Mouse (Mus musculus) gastrocnemius, postnatal 25 days (tissue): Measurements from ENCODE around the gene B2m. TPM values are rescaled to one million over a fixed set of nuclear protein-coding genes. Genes with fewer than 3 reads are reported as not detected.
"Not testable (repeated sequence)": the region's sequence is repeated elsewhere in the genome, so short reads cannot be mapped to it uniquely, and the experiment has no call there.

Experiments
- DNase-seq: peaks from one replicate; pipeline ENCODE4 v3.0.0; 2022
- long read RNA-seq, 2 experiments: library from polyadenylated mRNA; stranded (forward); transcript quantifications; one replicate each; pipeline ENCODE4 v2.0.0; 2021
- total RNA-seq, 2 experiments: library from RNA; stranded (reverse); gene quantifications; 1 replicate in 1 of 2; 2 replicates in 1 of 2; pipeline ENCODE4 v1.2.3; 2021

Gene B2m
- total RNA-seq = 100 to 1,000 TPM in 1 of 2 experiments, 10 to 100 TPM in 1; 61.7 to 111 TPM
- long read RNA-seq, experiment 1, transcript B2m-201 (4 exons, 860 nt) = major isoform, 49 of 52 reads
- long read RNA-seq, experiment 1, partial matches to known transcripts = 2 of 52 reads
- long read RNA-seq, experiment 1, other reads (novel, unspliced or antisense) = 1 of 52 reads
- long read RNA-seq, experiment 2, transcript B2m-201 (4 exons, 860 nt) = major isoform, 40 of 40 reads
- long read RNA-seq, experiment 2, partial matches to known transcripts = 0 of 40 reads
- long read RNA-seq, experiment 2, other reads (novel, unspliced or antisense) = 0 of 40 reads

DNA sequence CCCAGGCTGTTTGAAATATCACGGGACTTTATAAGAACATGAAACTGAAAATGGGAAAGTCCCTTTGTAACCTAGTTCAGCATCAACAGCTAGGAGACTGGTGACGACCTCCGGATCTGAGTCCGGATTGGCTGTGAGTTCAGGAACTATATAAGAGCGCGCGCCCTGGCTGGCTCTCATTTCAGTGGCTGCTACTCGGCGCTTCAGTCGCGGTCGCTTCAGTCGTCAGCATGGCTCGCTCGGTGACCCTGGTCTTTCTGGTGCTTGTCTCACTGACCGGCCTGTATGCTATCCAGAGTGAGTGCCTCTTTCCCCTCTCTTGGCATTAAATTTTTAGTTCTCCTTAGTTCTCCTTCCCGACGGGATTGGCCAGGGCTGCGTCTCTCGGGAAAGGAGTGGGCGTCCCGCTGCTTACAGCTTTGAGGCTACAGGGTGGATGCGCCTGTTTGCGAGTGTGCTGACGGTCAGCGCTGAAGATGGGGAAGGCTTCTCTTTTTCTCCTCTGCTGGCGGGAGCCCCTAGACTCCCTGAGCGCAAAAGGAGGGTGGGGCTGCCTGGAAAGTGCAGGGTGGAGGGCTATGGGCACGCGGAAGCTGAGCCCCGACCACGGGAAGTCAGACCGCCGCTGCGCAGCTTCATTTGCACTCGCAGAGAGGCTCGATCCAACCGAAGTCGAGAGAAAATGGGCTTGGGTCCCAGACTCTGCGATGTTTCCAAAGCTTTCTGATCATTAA lies at the start of gene B2m:
Gene B2m (plus strand): TSS at position 179 of the 734 bp plus-strand sequence.
- DNase-seq = peak; percentile 90

DNA sequence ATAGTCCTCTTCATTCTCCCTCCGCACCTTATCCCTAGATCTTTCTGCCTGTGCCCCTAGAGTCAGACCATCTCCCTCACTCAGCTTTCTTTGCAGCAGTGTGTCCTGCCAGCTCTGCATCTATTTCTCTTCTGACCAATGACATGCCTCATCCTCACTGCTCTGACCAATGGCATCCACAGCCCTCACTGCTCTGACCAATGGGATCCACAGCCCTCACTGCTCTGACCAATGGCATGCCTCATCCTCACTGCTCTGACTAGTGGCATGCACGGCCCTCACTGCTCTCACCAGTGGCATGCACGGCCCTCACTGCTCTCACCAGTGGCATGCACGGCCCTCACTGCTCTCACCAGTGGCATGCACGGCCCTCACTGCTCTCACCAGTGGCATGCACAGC lies 49.8 kb upstream of the B2m start:
- DNase-seq = not testable (repeated sequence)

DNA sequence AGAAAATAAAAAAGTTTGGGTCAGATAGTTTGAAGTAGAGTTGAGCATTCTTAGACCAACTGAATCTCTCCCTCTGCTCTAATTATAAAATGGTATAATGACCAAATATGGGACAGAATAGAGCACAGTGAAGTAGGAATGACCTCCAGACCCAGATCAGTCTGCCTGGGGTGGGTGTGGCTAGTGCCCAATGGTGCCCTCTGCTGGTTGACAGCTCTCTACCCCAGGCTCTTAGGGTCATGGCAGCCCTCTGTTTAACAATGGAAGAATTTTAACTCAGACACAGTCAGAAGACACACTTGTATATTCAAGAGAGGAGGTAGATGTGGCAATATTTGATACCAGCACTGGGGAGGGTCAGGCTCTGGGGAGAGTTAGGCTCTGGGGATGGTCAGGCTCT lies 45.4 kb upstream of the B2m start:
- no peak for DNase-seq

DNA sequence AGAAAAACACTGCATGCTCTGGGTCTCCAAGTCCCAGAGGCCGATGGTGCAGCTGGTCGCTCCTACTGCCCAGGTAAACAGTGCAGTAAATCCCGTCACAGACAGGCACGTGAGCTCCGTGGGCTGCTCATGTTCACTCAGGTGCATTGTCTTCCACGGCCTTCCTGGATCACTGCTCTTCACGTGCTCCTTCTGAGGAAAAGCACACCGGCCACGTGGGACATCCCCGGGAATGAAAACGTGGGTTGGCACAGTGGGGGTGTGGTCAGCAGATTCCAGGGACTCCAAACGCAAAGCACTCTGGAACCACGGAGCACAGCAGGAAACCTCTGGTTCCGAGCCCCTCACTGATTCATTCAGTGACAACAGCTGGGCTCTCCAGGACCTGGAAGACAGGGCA lies 39.4 kb upstream of the B2m start:
- DNase-seq = no peak

DNA sequence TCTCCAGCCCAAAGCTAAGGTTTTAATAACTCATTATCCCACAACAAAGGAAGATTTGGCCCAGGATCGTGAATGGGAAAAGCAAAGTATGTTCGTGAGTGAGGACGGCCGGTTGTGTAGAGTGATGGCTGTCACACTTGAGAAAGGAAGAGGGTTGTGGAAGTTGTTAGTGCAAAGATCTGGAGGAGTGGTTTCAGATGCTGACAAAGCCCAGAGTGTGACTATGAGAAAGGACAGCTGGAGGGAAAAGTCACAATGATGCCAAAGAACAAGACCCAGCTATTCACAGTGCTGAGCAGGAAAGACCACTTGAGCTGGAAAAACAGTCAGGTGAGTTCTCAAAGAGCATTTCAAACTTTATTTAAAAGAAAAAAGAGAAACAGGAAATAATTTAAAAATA lies 37.8 kb upstream of the B2m start:
- no peak for DNase-seq

DNA sequence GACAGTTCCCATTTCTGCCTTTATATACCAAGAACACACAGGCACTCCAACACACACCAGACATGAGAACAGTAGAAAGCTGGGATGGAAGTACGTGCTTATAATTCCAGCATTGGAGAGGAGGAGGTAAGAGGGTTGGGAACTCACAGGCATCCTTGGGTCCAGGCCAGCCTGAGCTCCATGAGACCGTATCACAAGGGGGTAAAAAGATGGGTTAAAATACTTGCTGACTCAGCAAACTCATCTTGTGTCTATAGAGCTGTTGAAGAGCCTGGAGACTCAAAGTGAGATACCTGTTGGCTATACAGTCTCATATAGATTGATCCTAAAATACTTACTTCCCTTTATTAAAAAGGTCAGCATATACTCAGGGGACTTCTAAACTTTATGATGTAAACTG lies 30.6 kb upstream of the B2m start:
- no peak for DNase-seq

DNA sequence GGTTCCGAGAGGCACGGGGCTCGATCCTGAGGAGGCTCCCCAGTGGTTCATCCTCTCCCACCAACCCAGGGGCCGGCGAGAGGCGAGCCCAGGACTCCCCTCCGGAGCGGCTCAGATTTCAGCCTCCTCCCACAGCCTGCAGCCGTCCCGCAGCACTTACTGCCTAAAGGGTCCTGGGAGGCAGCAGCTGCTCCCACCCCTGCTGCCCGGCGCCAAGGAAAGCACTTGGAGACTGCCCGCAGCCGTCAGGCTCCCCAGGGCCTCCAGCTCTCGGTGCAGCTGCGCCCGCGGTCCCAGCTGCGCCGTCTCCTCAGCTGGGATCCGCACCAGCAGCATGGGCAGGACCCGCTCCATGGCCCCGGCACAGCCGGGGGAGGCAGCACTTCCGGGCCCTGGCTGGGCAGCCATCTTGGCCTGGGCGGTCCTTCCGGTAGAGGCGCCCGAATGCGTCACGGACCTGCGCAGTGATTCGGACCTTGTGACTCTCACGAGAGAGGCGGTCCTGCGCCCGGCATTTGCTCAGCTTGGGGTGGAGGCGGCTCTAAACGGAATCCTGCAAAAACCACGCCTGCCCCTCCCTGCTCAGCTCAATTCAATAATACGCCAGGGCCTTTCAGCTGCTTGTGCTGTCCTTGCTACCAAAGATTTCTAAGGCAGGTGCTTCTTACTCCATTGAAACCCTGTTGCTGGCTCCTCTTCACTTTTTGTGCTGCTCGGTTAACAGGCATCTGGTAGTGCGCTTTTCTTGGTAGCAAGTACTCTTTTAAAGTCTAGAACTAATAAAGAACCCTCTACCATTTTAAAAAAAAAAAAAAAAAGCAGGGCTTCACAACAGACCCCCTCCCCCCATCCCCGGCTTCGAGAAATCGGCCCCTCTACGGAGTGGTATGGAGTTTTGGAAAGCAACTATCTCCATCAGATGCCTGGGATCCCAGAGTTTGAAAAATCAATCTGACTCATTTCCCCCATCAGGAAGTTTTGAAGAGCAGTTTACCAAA lies 29.2 kb upstream of the B2m start, which contains the start of gene Spg11:
Gene Spg11 (minus strand): TSS at position 426 of the 998 bp plus-strand sequence.
- peak; percentile 97 for DNase-seq

DNA sequence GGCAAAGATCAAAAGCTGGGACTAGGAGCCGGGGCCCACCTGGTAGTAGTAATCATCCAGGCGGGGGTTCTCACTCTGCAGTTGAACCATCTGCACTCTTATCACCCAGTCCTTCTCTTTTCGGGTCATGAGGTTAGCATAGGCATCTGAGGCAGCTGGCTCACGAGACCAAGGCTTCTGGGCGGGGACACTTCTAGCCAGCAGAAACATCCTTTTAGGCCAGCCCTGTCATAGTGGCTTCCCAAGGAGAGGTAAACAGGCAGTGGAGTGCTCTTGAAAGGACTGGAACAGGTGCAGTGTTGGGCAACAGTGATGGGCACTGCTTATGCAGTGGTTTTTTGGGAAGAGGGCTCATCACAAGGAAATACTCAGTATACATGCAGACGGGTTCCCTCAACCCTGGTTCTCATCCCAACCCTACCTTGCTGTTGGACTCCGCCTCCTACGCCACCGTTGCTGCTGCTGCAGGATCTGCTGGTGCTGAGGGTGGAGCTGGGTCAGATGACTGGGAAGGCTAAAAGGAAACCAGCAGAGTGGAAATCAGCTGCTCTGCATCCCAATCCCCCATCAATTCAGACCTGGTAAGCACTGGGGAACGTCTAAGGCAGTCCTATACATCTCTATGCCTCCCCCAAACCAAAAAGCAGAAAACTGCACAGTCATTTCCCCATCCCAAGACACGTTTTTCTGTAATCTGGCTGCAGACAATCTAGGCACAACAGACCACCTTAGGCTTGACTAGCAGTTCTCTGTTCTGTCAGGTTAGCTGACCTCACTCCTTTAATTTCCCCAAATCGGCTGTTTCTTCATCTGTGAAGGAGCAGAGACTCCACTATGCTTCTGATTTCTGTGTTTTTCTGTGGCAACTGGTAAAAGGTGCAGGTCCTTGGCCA lies 21.6 kb upstream of the B2m start:
- no peak for DNase-seq

DNA sequence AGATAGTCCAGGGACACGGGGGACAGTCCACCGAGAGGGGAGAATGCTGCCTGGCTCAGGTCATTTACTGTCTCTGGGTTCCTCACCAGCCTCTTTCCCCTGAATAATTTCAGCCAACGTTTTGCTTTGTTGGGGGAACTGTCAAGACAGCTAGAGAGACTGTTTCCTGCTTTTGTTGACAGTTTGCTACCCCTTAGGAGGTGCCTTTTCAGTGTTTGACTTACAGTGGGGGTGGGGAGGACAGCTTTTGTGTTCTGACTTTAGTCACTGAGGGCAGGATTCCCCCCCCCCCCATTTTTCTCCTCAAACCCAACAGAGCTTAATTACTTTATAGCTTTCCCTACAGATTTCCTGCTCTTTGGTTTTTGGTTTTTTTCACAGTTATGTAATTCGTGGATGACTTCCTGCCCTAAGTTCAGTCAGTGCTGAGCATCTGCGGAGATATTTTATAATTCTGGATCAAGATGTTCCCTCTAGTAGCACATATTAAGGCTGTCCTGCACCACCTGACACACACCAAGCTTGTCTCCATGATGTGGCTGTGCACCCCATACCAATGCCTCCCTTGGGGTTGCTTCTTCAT lies 20.6 kb upstream of the B2m start:
- DNase-seq = no peak

DNA sequence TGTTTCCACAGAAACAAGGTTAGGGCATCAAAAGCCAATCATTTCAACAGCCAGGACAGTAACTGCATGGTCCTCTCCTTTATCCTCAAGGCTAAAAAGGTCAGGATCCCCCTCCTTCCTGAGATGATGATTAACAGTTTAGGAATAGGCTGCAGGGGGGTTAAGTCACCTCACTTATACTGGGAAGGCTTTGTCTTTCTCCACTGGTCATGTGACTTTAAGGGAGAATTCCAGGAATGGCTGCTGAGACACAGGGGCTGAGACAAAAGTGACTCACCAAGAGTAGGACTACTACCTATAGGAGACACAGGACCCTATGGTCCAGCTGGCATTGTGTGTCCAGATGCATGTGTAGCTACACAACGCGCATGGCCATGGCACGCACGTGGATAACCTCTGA lies 19.9 kb upstream of the B2m start:
- DNase-seq = no peak

DNA sequence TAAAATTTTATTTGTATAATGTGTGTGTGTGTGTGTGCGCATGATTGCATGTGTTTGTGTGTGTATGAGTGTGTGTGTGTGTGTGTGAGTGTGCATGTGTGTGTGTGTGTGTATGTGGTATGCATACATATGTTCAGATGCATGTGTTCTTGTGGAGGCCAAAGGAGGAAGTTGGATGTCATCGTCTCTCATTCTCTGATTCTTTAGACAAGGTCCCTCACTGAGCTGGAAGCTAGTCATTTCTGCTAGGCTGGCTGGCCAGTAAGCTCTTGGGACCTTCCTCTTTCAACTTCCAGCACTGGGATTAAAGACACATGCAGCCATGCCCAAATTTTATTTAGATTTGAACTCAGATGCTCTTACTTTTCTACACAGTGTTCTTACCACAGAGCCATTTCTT lies 15.4 kb upstream of the B2m start:
- DNase-seq = no peak

DNA sequence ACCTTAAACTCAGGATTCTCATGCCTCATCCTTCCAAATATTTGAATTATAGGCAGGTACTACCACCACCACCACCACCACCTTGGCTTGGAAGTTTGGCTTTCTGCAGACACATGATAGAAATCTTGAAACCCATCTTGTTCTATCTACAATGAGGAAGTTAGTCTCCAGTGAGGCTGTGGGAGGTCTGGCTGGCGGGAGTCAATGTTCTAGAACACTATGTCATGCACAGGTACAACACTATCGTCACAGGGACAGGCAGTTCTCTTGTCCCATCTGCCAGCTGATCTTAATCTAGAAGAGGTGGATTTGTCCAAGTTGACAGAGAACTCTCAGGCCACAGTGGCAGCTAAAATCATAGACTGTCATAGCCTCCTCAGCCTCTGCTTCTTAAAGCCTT lies 14.9 kb upstream of the B2m start:
- DNase-seq = no peak

DNA sequence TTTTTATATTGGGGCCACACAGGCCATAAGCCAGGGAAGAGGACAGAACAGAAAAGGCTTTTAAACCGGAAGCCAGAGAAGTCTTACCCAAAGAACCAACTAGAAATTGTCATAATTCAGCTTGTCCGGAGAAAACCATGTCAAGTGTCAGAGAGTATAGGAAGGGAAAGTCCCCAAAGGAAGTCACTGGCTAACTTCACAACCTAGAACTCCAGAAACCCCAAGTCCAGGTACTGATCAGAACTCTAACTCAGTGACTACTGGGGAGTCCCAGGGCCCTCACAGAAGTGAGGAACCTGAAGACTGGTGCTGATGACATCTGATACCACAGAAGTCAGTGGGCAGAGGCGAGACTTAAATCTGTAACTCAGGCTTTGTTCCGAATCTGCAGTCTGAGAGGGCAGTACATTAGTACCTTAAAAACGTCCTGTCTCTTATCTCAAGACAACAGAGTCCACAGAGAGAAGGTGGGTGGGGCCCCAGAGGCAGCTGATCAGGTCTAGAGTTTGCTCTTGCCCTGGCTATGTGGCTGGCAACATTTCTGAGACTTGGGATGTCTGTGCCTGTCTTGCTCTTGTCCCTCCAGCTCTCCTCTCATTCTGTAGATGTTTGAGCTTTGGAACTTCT lies 9.5 kb upstream of the B2m start:
- DNase-seq = no peak

DNA sequence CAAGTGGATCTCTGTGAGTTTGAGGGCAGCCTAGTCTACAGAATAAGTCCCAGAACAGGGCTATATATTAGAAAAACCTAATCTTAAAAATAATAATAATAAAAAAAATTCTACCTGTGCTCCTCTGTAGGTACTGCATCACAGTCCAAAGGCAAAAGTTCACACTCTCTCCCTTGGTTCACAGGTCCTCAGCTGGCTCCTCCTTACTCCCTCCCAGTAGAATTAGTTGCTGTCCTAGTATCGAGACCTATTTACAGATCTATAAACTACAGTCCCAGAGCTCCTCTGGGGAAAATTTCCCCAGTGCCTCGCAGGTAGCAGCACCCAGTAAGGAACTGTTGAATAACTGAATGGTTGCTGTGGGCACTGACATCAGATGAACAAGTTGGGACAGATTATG lies 6.7 kb upstream of the B2m start:
- DNase-seq = no peak

DNA sequence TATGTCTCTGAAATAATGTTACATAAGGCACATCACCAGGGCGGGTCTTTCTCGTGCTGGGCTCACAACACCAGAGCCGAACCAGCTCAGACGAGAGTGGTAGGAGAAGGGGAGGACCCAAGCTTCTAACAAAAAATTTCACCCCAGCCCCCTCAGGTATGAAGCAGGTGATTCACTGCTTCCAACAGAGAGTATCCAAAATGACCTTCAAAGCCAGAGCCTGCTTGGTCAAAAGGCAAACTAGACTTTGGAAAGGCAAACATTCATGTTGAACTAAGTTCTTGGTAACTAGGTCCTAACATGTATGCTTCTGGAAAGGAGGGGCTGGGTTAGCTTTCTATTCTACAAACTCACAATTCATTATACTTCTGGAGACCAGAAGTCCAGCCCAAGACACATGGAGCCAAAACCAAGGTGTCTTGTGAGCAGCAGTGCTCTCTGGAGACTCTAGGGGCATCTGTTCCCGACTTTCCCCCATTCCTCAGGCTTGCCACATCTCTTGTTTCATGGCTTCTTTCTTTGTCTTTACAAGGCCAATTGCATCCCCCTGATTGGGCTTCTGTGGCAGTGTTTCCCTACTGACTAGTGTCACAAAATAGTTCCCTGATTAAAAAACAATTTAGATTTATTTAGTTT lies 6.0 kb upstream of the B2m start:
- DNase-seq = no peak

DNA sequence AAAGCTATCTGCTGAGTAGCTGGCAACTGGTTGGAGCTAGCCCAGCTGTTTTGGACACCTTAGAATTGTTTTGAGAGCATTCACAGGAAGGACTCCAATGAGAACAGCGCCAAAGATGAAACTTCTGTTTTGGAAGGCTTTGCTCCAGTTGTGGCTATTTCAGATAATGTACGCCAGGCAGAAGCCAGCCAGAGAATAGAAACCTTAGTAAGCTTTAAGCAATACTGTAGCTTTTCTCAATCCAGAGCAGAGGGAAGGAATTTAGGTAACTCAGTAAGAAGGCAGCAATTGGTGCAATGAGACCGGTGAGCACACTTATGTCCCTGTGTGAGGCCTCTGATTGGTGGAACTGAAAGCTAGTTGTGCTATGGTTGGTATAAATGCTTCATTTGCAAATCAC lies 4.4 kb upstream of the B2m start:
- DNase-seq = no peak

DNA sequence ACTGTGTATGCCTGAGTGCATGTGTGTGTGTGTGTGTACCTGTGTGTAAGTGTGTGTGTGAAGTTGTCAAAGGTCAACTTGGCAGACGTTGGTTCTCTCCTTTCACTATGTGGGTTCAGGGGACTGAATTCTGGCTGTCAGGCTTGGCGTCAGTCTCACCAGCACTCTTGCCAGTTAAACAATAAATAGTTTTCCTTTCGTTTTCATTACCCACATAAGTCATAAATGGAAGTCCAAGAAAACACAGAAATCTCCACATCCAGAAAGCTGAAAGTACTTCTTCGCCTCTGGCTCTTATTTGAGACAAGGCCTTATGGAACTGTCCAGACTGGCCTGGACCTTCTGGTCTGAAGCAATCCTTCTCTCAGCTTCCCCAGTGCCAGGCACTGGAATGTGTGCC lies 1.7 kb upstream of the B2m start:
- no peak for DNase-seq

DNA sequence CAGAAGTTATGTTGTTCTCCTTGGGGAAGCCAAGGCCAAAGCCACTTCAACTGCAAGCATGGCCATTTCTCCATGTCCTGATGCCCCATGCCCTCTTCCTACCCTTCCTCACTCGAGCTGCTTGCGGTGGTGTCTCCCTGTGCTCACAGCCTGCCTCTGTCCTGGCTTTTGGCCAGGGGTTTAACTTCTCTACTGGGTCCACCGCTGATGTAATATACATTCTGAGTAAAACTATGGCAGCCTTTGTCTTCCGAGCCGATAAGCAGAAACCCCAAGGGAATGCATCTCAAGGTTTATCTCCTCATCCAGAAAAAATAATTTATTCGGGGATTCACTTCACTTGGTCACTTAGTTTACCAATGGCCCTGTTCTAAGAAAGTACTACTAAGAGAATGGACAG lies 799 bp upstream of the B2m start:
- no peak for DNase-seq

DNA sequence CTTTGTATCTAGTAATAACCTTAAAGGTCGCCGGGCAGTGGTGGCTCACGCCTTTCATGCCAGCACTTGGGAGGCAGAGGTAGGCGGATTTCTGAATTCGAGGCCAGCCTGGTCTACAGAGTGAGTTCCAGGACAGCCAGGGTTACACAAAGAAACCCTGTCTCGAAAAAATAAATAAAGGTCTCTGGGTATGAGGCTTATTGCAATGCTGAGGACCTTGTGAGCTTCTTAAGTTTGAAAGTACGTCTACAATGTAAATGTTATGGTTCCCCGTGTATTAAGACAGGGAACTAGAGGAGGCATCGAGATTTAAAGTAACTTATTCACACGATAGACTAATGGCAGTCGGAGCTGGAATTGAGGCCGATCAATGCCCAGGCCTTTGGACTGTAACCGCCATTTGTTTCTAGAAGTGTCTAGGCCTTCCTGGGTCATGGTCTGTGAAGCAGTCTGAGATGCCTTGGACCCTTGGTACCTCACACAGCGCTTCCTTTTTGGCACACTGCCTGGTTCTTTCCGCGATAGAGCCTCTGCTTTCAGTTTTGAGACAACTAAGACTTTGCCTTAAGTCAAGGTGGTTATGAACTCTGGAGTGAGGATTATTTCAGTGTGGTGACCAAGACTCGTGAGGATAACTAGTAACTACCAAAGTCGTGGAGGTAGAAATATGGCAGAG lies 894 bp downstream of the B2m start:
- peak; percentile 46 for DNase-seq

DNA sequence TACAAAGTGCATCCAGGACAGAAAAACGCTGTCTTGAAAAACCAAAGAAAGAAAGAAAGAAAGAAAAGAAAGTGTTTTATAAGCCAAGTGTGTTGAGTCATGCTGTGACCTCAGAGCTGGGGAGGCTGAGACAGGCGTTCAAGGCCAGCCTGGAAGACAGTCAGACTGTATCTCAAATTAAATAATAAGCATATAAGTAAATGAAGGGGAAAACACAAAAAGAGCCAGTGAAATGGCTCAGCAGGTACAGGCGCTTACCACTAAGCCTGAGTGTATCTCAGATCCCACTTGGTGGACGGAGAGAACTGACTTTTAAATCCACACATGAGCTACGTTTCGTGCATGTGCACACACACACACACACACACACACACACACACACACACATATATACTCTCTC lies 1.8 kb downstream of the B2m start:
- no peak for DNase-seq
